Mouse (Mus musculus): ENCODE data around the gene Kpna7. TPM values are rescaled to one million over a fixed set of nuclear protein-coding genes. Genes with fewer than 3 reads are reported as not detected.

Gene Kpna7
- polyA plus RNA-seq, 1 experiment from 2014 or later: not detected

DNA sequence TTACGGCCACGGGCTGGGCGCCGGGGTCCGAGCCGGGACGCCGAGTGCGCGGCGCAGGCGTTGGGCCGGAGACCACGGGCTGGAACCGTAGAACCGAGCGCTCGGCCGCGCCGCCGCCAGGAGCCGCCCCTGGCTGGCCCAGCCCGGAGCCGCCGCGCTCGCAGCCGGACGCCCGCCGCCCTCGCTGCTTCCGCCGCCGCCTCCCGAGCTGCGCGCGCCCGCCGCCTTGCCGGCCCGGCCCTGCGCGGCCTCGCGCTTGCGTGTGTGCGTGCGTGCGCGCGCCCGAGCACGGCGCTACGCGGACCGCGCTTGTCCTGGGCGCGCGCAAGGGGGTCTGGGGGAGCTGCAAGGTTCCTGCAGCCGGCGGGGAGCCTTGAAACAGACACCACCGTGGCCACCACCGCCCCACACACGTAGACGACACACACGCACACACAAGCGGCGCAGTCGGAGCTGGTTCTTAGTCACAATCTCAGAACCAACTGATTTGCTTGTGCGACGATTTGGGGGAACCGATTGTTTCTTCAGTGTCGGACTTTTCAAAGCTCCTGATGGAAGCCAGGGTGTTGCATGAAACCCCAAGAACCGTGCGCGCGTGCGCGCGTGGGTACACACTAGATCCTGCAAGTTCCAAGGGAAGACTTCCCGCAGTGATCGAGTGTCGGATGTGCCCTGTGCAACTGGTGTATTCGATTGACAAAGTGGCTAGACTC, 118.0 kb downstream of the Kpna7 start, which contains the start of gene Smurf1:
Gene Smurf1, minus strand, starts transcription at position 209 of the 713 bp plus-strand sequence.
- peak; percentile 72 for ATAC-seq (replicated peaks)
- WGBS: under 1% methylated on average over 55 of the region's 89 CpGs
- peak within 1 kb of the TSS; percentile 94 for H3K4me3 ChIP-seq
- peaks cover 40% of the 10 kb centered on the region for H3K4me1 ChIP-seq
- no peaks in the 10 kb centered on the region for H3K9me3 ChIP-seq
- H3K9ac ChIP-seq: peak within 1 kb of the TSS; percentile 99
- peak within 1 kb of the TSS; percentile 88 for H3K27ac ChIP-seq
- H3K27me3 ChIP-seq (replicated peaks): 0 out of 2 replicates have a peak, but pooled peaks cover 3% of the 10 kb centered on the region
- no peaks in the 10 kb centered on the region for H3K36me3 ChIP-seq (replicated peaks)
- peak within 1 kb of the TSS; percentile 86 for H3K4me2 ChIP-seq

DNA sequence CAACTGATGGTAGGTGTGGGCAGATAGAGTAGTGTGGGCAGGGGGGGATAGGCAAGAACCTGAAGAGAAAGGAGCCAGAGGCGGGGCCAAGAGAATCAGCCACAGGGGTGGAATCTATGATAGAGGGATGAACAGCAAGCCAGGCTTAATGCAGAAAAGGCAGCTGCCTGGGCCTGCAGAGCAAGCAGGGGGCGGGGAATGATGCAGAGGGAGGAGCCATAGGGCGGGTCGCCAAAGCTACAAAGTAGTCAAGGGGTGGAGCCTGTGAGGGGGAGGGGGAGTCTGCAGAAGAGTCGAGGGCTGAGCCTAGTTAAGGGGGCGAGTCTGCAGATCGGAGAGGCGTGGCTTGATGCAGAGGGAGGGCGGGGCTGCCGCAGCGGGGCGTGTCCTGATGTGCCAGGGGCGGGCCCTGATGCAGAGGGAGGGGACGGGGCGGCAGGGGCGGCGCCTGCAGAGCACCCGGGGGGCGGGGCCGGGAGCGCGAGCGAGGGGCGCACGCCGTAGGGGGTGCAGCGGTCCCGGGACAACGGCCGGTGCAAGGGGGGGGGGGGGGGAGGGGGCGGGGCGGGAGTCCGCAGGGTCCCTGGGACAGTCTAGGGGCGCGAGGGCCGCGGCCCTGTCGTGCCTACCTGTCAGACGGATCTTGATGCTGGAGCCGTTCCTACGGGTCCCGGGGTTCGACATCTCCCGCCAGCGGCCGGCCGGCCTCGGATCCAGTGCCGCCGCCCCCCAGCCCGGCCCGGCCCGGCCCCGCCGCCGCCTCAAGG, 118.8 kb downstream of the Kpna7 start:
- peak overlapping the region; percentile 94 for H3K4me3 ChIP-seq
- H3K9ac ChIP-seq: peak overlapping the region; percentile 99
- peaks cover 40% of the 10 kb centered on the region for H3K4me1 ChIP-seq
- no peaks in the 10 kb centered on the region for H3K9me3 ChIP-seq
- 0 out of 2 replicates have a peak, but pooled peaks cover 3% of the 10 kb centered on the region for H3K27me3 ChIP-seq (replicated peaks)
- WGBS: under 1% methylated on average over 11 of the region's 56 CpGs
- peak overlapping the region; percentile 88 for H3K27ac ChIP-seq
- no peaks in the 10 kb centered on the region for H3K36me3 ChIP-seq (replicated peaks)
- peak; percentile 77 for ATAC-seq (replicated peaks)
- peak overlapping the region; percentile 86 for H3K4me2 ChIP-seq

DNA sequence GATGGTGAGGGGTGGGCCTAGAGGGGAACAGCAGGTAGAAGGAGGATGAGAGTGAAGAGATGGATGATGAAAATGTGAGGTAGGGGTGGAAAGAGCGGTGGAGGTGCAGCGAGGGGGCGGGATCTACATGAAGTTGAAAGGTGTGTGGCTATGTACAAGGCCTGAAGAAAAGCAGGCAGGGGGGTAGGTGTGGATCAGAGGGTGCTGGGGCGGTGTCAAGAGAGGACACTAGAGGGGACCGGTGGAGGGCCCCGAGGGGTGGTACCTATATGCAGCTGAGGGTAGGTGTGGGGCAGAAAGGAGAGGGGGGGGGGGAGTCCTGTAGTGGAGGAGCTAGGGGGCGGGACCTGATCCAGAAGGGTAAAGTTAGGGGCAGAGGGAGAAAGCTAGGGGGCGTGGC, 119.4 kb downstream of the Kpna7 start:
- Histone ChIP-seq H3K4me2 (peak overlapping the region; percentile 86), H3K4me1 (peaks cover 40% of the 10 kb centered on the region), H3K36me3 (replicated peaks) (no peaks in the 10 kb centered on the region), H3K27ac (peak overlapping the region; percentile 88), H3K9ac (no peak overlapping the region), H3K27me3 (replicated peaks) (0 out of 2 replicates have a peak, but pooled peaks cover 3% of the 10 kb centered on the region), H3K9me3 (no peaks in the 10 kb centered on the region), H3K4me3 (peak overlapping the region; percentile 94)
- whole genome bisulfite sequencing: 21% methylated on average over 8 of the region's 8 CpGs
- ATAC-seq (replicated peaks): peak; percentile 53

DNA sequence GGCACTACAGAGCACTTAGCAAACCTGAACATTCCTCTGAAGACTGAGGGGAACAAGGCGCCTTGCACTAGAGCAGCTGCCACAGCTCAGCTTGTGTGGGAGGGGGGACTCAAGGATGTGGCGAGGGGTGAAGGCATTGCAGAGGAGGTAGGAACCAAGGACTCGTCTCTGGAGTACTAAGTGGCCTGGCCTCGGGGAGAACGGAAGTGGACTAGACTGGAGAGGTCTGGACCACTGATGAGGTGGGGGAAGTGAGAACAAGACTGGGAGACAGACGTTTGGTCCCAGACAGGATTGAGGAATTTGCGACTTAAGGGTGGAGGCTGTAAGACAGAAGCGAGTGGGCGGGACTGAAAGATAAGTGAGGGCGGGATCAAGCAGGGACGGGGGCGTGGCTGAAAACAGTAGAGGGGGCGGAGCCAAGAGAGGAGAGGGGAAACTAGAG, 120.0 kb downstream of the Kpna7 start:
- 8% methylated on average over 13 of the region's 13 CpGs for WGBS

DNA sequence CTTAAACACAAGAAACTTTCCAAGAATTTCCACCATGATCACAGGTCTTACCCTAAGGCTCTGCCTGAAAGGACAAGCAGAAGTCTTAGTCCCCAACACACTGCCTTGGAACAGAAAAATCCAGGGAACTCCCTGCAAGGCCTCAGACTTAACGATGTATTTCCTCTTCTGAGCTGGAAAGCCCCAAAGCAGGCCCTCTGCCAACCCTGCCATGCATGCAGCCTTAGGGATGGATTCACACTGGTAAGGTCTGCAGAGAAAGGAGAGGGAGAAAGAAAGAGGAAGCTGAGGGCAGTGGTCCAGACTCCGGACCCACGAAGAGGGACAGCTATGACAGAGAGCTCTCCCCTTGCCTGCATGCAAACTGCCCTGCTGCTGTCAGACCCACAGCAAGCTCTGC, 120.4 kb downstream of the Kpna7 start:
- Histone ChIP-seq H3K9me3 (no peaks in the 10 kb centered on the region), H3K4me3 (peak overlapping the region; percentile 94), H3K4me2 (peak overlapping the region; percentile 86), H3K27me3 (replicated peaks) (0 out of 2 replicates have a peak, but pooled peaks cover 3% of the 10 kb centered on the region), H3K36me3 (replicated peaks) (no peaks in the 10 kb centered on the region), H3K27ac (0 out of 2 replicates have a peak overlapping the region, but pooled peaks have one; percentile 88), H3K9ac (no peak overlapping the region), H3K4me1 (peaks cover 40% of the 10 kb centered on the region)
- ATAC-seq (replicated peaks): no peak
- WGBS: 44% methylated on average over 3 of the region's 3 CpGs

More for the DNA sequence above, 120.0 kb downstream of the Kpna7 start:
- Histone ChIP-seq H3K4me1 (peaks cover 40% of the 10 kb centered on the region), H3K9me3 (no peaks in the 10 kb centered on the region), H3K27me3 (replicated peaks) (0 out of 2 replicates have a peak, but pooled peaks cover 3% of the 10 kb centered on the region), H3K4me2 (peak overlapping the region; percentile 86), H3K27ac (0 out of 2 replicates have a peak overlapping the region, but pooled peaks have one; percentile 88), H3K9ac (no peak overlapping the region), H3K4me3 (peak overlapping the region; percentile 94), H3K36me3 (replicated peaks) (no peaks in the 10 kb centered on the region)
- ATAC-seq (replicated peaks): no peak; the same call in 1 of the 2 replicates

DNA sequence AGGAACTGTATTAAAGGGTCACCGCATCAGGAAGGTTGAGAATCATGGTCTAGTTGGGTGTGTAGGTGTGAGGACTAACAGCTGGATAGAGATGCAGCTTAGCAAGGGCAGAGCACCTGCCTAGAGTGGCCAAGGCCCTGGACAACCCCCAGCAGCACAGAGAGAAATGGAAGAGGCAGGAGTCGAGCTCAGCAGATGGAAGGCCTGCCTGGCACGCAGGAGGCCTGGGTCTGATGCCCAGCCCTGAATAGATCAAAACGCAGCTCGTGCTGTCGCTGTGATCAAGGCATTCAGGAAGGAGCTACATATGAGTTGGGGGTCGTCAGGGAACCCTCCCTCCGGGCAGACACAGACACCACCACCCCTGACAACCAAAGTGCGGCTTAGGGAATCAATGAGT, 125.6 kb downstream of the Kpna7 start:
- Histone ChIP-seq H3K27me3 (replicated peaks) (no peaks in the 10 kb centered on the region), H3K4me2 (no peak overlapping the region), H3K27ac (no peak overlapping the region), H3K4me3 (no peak overlapping the region), H3K4me1 (peaks cover 22% of the 10 kb centered on the region), H3K36me3 (replicated peaks) (no peaks in the 10 kb centered on the region), H3K9me3 (no peaks in the 10 kb centered on the region), H3K9ac (no peak overlapping the region)
- ATAC-seq (replicated peaks): no peak
- 84% methylated on average over 9 of the region's 9 CpGs for WGBS

DNA sequence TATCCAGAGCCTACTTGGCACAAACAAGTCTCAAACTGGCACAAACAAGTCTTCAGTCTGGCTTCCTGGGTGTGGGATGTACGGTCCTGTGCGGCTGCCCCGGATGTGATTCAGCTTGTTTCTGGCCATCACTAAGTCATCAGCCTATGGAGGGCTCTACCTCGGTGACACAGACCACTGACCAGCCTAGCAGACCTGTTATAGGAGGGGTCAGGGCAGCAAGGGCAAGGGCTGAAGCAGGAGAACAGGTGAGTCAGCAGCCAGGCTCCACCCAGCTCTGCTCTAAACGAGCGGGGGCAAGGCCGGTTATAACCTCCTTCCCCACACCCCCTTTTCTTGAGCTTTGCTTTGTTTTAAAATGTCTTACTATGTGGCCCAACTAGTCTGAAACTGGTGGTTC, 129.4 kb downstream of the Kpna7 start:
- 94% methylated on average over 7 of the region's 7 CpGs for WGBS
- no peak overlapping the region for H3K9ac ChIP-seq
- no peak overlapping the region for H3K27ac ChIP-seq
- H3K9me3 ChIP-seq: no peaks in the 10 kb centered on the region
- no peaks in the 10 kb centered on the region for H3K27me3 ChIP-seq (replicated peaks)
- H3K4me1 ChIP-seq: peaks cover 15% of the 10 kb centered on the region
- no peak overlapping the region for H3K4me3 ChIP-seq
- no peaks in the 10 kb centered on the region for H3K36me3 ChIP-seq (replicated peaks)
- no peak; the same call in 1 of the 2 replicates for ATAC-seq (replicated peaks)
- H3K4me2 ChIP-seq: no peak overlapping the region

DNA sequence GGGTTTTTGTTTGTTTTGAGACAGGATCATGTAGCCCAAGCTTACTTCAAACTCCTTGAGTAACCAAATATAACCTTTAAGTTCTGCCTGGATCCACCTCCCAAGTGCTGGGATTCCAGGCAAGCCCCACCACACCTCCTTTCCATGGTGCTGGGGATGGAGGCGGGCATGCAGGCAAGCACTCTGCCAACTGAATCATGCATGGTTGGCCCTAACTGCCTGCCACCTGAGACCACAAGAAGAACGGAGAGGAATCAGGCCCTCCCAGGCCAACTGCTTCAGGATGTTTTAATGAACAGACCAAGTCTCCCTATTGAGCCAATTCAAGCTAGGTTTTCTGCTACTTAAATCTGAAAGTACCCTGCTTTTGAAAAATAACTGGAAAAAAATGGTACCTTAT, 131.2 kb downstream of the Kpna7 start:
- Histone ChIP-seq H3K36me3 (replicated peaks) (no peaks in the 10 kb centered on the region), H3K27ac (0 out of 2 replicates have a peak overlapping the region, but pooled peaks have one; percentile 3), H3K4me2 (no peak overlapping the region), H3K4me1 (peaks cover 23% of the 10 kb centered on the region), H3K27me3 (replicated peaks) (no peaks in the 10 kb centered on the region), H3K4me3 (no peak overlapping the region), H3K9ac (no peak overlapping the region), H3K9me3 (no peaks in the 10 kb centered on the region)
- ATAC-seq (replicated peaks): no peak
- 74% methylated on average over 2 of the region's 2 CpGs for WGBS

DNA sequence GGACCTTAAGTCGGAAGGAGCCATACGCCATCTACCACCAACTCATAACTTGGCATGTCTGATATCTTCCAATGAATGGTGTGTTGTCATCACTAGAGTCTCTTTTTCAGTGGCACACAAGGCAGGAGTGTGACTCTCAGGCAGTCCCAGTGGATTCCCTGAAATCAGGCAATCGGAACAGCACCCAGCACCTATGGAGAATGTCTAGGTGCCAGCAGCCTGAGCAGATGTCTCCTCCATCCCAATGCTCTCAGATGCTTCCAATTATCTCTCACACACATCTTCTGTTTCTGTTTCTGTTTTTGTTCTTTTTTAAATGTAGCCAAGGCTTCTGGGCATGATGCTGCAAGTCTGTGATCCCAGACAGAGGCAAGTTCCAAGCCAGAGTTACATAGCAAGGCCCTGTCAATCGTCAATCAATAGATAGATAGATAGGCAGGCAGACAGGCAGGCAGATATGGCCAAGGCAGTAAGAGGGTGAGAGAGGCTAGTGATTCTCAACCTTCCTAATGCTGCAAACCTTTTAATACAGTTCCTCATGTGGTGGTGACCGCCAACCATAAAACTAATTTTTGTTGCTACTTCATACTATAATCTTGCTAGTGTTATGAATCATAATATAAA, 133.3 kb downstream of the Kpna7 start:
- Histone ChIP-seq H3K4me2 (no peak overlapping the region), H3K4me1 (peaks cover 31% of the 10 kb centered on the region), H3K27me3 (replicated peaks) (no peaks in the 10 kb centered on the region), H3K4me3 (no peak overlapping the region), H3K36me3 (replicated peaks) (no peaks in the 10 kb centered on the region), H3K9me3 (no peaks in the 10 kb centered on the region), H3K9ac (no peak overlapping the region), H3K27ac (no peak overlapping the region)
- 94% methylated on average over 5 of the region's 5 CpGs for WGBS
- no peak for ATAC-seq (replicated peaks)

DNA sequence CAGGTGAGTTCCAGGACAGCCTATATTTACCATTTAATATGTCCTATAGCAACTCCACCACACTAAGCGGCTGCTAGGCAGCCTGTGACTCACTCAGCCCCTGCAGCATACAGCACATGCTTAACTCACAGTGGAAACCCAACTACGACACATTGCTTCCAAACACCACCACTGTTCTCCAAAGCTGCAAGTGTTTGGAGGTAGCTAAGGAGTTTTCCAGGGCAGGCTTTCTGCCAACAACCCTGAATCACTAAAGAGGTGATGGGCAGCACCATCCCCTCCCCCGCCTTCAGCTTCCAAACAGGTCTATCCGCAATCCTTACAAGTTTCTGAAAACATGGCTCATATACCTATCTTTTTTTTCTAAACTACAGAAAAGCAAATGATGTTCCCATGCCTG, 134.0 kb downstream of the Kpna7 start:
- WGBS: 92% methylated on average over 4 of the region's 4 CpGs
- no peak overlapping the region for H3K27ac ChIP-seq
- no peak for ATAC-seq (replicated peaks)
- H3K4me2 ChIP-seq: no peak overlapping the region
- no peak overlapping the region for H3K9ac ChIP-seq
- peaks cover 31% of the 10 kb centered on the region for H3K4me1 ChIP-seq
- H3K27me3 ChIP-seq (replicated peaks): no peaks in the 10 kb centered on the region
- no peaks in the 10 kb centered on the region for H3K36me3 ChIP-seq (replicated peaks)
- H3K4me3 ChIP-seq: no peak overlapping the region
- no peaks in the 10 kb centered on the region for H3K9me3 ChIP-seq

DNA sequence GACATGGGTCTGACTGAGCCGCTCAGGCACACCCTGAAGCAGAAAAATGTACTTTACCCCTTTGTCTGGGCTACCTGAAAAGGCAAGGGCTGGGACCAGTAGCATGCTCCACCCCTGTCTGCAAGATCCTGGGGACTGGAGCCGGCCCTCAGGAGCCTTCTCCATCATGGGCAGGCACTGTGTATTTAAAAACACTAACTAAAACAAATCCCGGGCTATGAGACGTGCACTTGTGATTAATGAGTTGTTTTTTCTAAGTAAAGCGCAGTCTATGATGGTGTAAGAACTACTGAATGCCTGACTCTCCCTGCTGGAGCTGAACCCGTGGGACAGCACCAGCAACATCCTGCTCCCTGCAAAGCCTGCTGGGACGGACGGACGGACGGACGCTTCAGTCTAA, 135.4 kb downstream of the Kpna7 start:
- no peaks in the 10 kb centered on the region for H3K27me3 ChIP-seq (replicated peaks)
- no peak overlapping the region for H3K27ac ChIP-seq
- no peak overlapping the region for H3K4me2 ChIP-seq
- H3K36me3 ChIP-seq (replicated peaks): no peaks in the 10 kb centered on the region
- no peak overlapping the region for H3K9ac ChIP-seq
- H3K4me3 ChIP-seq: no peak overlapping the region
- H3K4me1 ChIP-seq: peaks cover 24% of the 10 kb centered on the region
- WGBS: 81% methylated on average over 11 of the region's 11 CpGs
- no peaks in the 10 kb centered on the region for H3K9me3 ChIP-seq
- ATAC-seq (replicated peaks): no peak

DNA sequence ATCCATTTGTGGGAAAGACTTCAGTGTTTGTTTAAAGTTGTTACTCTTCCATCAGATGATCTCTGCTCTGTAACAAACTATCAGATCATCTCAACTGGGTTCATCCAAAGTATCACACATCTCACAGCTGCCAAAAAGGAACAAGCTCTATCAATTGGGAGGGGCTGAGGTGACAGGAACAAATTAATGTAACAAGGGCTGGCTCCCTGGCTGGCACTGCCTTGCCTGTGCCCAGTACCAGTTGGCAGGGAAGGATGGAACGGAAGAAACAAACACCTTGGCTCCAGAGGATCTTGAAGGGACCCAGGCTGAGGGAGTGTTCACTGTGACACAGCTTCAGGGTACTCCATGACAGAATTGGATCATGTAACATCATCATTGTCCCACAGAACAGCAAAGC, 135.8 kb downstream of the Kpna7 start:
- WGBS: 84% methylated on average over 1 of the region's 1 CpGs
- no peak overlapping the region for H3K9ac ChIP-seq
- no peaks in the 10 kb centered on the region for H3K36me3 ChIP-seq (replicated peaks)
- no peak overlapping the region for H3K4me3 ChIP-seq
- H3K27ac ChIP-seq: no peak overlapping the region
- no peak for ATAC-seq (replicated peaks)
- no peaks in the 10 kb centered on the region for H3K27me3 ChIP-seq (replicated peaks)
- peaks cover 22% of the 10 kb centered on the region for H3K4me1 ChIP-seq
- no peaks in the 10 kb centered on the region for H3K9me3 ChIP-seq
- no peak overlapping the region for H3K4me2 ChIP-seq
